Mouse (Mus musculus) ovary, postnatal 36 days (tissue): Measurements from ENCODE around the gene St3gal3.

Source experiments
- DNase-seq: peaks from one replicate; pipeline ENCODE4 v3.0.0; 2022; ENCODE audit warnings: low spot score, mixed read lengths

St3gal3 gene

DNA sequence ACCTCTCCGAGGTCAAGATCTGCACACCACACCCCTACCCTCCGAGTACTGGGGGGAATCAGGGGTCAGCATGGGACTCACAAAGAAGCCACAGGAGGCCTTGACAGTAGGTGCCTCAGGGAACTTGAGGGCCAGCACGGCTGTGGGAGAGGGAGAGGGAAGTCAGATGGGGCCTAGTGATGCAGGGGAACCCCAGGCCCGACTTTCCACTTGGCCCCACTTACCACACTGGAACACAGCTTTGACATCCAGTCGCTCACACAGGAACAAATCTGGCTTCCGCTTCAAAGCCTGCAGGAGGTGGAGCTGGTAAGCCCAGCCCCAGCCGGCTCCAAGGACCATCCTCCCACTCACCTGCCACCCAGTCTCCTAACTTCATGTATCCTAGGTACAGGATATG is 239.4 kb downstream of the St3gal3 start:
- no peak for DNase-seq

DNA sequence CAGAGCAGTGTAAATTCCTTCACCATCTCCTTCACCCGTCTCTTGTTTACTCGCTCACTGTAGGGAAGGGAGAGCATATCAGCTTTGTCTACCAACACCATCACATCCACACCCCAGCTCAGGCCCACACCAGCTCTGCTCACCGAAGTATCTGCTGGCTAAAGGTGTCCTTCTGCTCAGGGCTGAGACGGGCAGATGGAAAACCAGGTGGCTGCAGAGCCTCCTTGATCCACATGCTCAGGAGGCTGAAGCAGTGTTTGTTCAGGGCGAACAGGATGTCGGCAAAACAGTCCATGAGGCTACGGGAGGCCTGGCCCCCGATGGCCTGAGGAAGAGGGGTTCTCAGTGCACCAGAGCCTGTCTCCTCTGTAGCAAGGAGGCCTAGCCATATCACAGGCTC is 240.1 kb downstream of the St3gal3 start:
- DNase-seq: no peak

DNA sequence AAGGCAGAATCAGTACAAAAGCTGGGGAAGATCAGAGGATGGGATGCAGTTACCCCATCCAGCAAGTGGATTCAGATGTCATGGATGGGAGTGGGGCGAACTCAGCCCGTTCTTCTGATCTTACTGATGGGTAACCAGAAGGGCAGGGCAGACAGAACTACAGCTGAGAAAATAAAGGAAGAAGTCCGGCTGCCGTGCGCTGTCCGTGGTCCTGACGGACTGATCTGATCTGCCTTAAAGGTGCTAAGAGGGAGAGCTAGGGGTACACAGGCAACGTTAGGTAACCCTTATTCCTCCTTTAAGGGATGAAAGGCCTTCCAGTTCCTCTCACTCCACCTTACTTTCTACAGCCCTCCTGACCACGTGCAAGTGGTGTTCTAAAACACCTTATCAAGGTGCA is 241.3 kb downstream of the St3gal3 start:
- DNase-seq: peak; percentile 68

DNA sequence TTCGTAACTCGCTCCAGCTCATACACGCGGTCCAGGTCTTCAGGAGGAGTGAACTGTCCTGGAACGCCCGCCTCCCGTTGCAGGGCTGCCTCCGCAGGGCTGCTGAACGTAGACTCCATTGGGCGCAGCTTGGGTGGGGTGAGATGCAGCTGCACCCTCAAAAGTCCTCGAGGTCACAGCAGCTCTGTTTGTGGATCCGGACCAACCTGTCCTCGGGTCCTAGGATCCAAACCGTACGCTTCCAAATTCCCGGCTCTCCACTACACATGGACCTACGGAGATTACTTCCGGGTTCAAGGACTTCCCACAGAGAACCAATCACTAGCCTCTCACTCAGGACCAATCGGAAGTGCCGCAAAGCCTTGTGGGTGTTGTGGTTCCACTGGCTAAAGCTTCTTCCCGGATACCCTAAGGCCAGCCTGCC is 243.0 kb downstream of the St3gal3 start, which contains the start of gene Dph2:
Gene Dph2, minus strand, starts transcription at position 295 of the 424 bp plus-strand sequence.
- peak; percentile 67 for DNase-seq

DNA sequence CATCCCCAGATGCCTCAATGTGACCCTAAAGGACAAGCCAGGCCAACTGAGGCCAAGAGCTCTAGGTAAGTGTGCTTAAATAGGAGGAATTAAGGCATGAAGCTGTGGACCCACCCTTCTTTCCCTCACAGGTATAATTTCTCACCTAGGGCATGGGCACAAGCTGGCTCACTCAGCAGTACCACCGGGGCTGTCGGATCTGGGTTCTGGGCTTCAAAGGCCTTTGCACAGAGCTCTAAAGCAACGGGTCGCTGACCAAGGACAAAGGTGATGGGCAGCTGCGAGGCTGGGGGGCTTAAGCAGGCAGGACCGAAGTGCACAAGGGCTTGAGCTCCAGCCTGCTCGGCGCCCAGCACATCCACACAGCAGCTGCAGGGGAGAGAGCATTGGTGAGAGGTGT is 244.0 kb downstream of the St3gal3 start:
- no peak for DNase-seq

DNA sequence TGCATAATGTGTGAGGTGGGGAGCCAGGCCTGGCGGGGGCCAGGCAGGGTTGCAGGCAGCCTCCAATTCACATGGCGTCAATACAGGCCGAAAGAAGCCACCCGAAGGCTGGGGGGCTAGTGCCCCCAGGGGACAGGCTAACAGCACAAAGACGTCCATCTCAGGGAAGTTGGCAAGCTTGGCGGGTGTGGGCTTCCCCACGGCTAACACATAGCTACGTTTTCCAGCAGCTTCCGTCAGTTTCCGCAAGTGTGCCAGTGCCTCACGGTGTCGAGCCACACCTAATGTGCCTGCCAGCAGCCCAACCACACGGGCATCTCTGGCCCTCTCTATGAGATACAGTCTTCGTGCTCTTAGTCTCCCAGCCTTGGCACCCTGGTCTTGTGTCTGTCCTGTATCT is 244.7 kb downstream of the St3gal3 start:
- DNase-seq: no peak

DNA sequence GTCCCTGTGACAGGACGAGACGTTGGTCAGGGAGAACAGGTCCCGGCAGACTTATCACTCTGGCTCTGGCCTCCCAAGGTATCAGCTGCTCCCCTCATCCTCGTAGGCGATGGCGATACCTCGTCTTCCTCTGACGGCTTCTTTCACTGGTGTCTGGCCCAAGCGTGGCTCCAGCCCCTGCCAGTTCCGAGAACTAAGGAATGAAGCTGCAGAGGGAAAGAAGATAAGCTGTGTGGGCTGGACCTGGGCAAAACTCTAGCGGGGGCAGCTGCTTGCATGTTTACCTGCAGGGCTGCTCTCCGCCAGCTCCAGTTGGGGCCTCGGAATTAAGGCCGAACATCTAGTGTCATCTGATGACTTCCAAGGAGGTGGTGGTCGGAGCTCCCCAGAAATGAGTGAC is 245.2 kb downstream of the St3gal3 start:
- DNase-seq: no peak

DNA sequence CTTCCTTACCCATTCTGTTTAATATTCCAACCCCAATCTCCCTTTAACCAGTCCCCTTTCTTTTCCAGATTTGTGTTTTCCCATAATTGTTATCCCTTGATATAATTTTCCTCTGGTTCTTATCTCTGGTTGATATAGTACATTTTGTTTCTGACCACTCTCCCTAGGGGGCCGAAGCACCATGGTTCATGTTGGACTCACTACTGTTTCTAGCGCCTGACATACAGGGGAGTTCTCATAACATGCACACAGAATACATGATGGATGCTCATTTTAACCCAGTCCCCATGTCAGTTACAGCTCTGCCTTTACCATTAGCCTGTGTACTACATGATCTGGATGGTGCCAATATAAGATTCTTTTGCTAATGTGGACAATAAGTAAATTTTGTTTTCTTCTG is 246.8 kb downstream of the St3gal3 start:
- DNase-seq: no peak

DNA sequence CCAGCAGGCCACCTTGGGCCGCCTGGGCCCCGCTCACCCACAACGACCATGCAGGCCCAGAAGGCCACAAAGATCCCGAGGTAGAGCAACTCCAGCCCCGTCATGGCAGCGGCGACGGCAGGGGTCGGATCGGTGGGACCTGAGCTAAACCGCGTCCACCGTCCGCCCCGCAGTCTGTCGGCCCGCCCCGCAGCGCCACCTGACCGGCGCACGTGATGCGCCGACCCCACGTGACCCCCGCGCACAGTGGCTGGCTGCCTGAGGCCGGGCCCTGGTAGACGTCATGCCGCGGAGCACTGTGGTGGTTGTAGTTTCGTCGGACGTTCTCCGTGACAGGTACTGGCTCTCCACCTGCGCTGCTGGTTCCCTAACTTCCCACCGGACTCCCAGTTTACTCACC is 247.6 kb downstream of the St3gal3 start, which contains the start of gene Atp6v0b:
Gene Atp6v0b, minus strand, starts transcription at position 201 of the 400 bp plus-strand sequence.
- DNase-seq: peak; percentile 92

DNA sequence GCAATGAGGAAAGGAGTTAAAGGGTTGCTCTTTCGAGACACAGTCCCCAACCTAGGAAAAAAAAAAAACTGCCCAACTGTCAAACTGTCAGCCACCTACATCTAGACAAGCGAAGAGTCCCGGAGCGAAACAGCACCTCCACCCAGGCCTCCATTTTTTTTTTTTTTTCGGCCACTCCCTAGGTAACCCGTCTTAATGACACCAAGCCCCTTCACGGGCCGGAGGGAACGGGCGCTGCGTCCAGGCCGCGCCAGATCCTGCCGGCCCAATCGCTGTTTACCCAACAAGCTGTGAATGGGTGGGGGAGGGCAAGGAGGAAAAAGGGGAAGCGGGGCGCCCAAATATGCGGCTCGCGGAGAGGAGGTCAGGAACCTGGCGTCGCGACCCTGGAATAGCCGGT is 248.1 kb downstream of the St3gal3 start:
- no peak for DNase-seq

DNA sequence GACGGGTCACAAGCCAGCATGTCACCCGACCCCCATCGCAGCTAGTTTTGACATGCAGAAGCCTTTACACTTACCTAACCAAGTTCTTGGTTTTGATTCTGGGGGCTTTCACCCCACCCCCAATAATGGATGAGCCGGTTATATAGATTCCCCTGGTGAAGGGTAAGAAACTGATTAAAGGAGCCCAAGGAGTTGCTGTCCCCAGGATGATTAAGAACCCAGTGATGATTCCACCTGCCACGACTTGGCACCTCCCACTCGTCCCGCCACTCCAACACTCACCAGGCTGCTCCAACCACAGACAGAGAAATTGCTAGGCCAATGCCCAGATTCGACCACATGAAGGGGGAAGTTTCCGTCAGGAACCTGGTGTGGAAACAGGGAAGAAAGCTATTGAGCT is 248.7 kb downstream of the St3gal3 start:
- DNase-seq: no peak

DNA sequence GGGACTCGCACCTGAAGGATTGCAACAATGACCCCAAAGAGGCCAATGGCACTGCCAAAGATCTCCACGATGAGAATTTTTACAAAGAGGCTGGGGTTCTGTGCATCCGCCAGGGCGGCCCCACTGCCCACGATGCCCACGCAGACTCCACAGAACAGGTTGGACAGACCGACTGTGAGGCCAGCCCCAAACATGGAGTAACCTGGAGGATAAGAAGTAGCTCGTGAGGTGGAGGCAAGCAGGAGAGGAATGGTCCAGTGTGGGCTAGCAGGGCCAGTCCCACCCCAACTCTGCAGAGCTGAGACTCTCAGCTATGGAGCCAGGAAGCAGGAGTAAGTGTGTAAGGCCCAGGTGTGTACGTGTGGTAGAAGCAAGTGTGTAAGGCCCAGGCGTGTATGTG is 249.6 kb downstream of the St3gal3 start:
- no peak for DNase-seq

DNA sequence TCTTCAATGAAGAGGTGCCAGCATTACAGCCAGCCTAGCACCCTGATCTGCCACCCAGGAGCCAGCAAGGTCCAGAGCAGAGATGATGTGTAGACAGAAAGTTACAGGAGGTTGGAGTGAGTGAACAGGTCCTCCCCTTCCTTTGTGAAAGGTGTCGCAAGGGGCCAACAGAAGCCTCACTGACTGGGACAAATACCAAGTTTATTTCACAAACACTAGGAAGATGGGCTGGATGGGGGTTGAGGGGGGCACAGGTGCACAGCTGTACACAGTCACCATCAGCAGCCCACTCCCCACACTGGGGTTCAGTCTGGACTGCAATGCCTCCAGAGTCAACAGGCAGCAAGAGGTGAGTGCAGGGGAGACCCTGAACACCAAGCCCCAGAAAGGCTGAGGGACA is 250.6 kb downstream of the St3gal3 start:
- no peak for DNase-seq

DNA sequence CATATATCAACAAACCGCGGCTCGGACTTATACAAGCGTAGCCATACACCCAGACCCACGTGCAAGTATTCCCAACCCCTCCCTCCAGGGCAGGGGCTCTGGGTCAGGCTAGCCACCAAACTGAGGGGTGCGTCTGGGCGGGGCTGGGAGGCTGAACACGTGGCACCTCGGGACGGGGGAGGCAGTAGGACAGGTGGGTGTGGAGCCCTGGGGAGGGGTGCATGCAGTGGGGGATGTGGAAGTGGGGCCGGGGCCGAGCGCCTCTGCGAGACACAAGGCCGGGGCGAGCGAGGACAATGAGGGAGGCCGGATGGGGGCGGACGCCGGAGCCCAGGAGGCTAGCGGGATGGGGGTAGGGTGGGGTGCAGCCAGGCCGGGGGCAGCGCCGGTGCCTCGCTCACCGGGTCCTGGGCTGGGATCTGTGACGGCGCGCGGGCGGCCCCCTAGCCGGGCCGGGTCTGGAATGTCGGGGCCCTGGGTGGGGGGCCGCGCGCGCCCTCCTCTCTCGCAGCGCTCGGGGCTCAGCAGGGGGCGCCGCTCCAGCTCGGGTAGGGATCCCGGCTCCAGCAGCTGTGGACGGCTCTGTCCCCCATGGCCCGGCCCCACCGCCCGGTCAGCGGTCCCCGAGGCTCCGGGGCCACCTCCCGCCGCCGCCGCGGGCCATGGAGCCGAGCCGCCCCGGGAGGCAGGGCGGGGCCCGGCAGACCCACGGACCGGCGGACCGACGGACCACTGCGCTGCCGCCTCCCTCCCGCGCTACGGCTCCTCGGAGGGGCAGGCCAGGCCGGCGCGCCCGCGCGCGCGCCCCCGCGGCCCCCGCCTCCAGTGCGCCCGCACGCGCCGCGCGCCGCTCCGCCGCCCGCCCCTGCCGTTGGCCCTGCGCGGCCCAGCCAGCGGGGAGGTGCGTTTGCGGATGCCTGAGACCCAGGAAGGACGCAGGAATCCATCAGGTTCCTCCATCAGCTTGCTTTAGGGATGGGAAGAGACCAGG is 251.7 kb downstream of the St3gal3 start, which contains the start of gene B4galt2:
Gene B4galt2, minus strand, starts transcription at position 787 of the 991 bp plus-strand sequence.
- peak; percentile 75 for DNase-seq
